Mouse (Mus musculus): ENCODE results near the gene Cep55.

Cep55 gene

DNA sequence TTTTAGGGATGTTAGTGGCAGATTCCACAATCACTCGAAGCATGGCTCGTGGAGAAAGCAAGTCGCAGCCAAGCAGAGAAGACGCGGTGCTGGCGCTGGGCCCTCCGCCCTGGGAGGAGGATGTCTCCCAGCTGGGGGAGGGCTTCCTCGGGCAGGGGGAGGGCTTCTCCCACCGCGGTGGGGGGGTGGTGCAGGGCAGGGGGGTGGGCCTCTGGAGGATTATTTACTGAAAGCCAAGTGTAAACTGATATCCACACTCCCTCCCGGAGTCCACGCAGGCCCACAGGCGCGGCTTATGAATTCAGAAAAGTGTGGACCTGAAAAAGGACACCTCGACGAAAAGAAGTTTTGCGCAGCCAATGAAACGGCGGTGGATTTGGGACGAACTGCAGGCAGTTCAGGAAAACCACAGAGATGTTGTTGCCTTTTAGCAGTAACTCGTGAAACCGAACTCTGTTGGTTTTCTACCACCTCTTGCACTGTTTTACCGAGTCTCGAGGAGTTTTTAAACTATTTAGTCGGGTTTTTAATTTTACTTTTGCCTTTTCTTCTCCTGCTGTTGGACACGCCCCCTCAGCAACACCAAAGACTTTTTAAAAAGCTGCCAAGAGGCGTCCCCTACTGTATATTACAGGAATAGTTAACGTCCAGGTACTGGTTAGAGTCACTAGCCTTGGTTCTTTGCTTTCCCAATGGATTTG lies 11.4 kb upstream of the Cep55 start, which contains the start of gene Myof:
Myof (minus strand) TSS at position 297 of the 701 bp plus-strand sequence.
- peak; percentile 32 for DNase-seq (ENCODE audit: low read depth, low spot score)

DNA sequence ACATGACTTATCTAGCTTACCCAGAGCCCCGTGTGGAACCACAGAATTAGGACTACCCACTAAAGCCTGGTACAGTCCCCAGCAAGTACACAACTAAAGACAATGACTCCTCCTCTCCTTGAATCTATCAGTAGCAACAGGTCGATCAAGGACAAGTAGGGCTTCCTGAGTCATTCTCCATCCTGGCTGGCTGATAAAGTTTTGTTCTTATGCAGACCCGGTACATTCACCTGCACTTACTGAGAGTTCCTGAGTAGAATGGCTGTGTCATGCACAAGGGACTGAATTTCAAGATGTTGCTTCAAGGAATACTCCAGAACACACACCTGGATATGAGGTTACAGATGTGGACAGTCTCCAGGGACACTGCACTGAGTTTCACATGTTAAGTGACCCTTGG lies 9.6 kb upstream of the Cep55 start:
- no peak for DNase-seq (ENCODE audit: low read depth, low spot score)

DNA sequence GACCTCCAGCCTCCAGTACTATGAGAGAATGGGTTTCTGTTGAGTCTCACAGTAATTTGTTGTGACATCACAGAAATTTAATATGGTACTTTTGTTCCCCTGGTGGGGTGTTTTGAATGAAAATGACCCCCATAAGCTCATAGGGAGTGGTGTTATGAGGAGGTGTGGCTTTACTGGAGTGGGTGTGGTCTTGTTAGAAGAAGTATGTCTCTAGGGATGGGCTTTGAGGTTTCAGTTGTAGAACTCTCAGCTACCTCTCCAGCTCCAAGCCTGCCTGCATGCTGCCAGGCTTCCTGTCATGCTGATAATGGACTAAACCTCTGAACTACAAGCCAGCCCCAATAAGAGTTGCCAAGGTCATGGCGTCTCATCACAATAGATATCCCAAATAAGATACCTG lies 5.1 kb upstream of the Cep55 start:
- no peak for DNase-seq (ENCODE audit: low read depth, low spot score)

DNA sequence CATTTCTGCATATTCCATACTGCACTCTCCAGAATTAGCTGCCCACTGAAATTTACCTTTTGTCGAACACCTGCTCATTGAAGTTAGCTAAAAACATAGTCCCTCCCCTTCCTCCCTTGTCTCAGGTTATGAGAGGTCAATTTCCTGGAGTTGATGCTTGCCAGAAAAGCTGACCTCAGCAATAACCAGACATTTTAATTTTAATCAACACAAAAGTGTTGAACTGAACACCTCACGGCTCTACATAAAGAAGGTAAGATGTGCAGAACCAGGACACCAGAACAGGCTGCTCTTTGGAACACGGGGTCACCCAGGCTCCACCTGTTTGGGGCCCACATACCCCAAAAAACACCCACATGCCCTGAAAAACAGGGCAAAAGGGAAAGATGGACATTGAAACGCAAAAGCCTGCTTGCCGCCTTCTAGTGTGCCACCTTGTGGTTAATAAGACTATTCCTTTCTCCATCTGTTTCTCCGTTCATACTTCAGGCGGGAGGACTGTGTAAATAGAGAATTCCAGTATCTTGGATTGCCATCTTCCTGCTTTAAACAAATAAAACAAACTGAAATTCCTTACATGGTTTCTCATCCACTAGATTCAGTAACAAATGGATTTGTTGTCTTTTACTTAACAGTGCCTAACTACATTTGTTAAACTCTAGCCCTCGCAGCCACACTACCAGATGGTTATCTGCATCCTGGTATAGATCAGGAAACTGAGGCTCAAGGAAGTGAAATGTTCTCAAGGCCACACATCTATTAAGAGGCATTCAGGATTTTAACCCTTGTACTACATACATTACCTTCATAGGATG lies 1.4 kb upstream of the Cep55 start:
- peak; percentile 77 for DNase-seq (ENCODE audit: low read depth, low spot score)

DNA sequence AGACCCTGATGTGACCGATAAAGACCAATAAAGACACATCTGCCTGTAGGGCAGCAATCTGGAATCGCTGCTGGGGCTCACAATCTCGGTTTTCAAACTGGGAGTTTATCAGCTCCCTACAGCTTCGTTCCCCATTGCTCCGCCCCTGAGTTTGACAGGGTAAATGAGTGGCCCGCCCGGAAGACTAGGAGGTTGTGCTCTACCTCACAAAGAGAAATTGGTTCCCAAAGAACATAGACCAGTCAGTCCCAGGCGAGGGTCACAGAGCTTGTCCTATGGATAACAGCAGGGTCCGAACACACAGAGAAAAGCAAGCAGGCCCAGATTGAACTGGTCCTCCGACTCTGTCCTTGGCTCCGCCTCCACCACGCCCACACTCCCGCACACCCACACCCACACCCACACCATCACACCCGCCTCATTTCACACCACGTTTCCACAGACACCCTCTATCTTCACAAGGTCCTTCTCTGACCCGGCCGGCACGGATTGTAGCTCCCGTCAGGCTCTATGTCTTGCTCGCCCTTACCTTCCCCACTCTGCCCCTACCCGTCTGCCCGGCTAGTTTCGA lies 577 bp upstream of the Cep55 start:
- DNase-seq (ENCODE audit: low read depth, low spot score), result no peak

DNA sequence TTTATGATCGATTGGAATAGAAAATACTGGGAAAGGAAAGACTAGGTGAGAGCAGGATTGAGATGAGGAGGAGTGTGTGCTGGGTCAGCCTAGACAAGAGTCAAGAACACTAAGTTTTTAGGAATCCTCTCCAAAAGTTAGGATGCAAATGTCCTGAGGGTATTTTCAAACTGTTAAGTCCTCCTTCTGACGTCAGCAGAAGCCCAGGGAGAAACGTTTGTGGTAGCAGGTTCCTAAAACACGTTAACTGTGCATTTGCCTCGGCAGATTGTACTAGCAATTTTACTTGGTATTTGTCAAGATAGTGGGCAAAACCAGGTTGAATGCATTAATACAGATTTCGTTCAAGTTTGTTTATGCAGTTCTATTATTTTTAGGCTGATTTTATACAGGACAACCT lies 987 bp downstream of the Cep55 start:
- DNase-seq (ENCODE audit: low read depth, low spot score), result no peak

DNA sequence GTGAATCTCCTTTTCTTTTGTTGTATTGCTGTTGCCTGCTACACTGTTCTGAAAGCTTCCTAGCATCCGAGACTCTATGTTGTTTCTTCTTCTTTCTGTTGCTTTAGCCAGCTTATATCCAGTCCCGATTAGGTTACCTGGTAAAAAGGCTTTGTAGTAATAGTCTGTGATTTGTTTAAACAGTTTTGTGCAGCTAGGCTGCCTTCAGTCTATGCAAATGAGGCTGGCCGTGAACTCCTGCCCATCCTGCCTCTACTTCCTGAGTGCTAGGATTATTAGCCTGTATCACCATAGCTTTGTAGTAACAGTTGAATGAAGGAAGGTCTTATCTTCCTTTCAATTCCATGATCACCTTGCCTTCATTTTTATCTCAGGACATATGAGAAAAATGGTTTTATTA lies 1.5 kb downstream of the Cep55 start:
- no peak for DNase-seq (ENCODE audit: low read depth, low spot score)

DNA sequence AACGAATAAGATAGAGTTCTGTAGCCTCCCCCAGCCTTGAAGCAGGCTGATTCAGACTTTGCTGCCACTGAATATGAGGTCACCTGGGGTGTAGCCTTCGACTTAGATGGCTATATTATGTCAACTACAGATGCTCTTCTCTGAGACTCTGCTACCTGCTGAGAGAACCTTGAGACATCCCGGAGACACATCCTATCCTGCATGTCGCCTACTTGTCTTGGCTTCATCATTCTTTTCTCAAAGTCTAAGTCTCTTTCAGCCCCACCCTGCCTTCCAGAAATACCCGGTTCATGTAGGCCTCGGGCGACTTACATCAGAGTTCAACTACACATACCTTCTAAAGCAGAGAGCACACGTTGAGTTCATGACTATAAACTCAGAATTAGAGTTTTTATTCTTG lies 2.1 kb downstream of the Cep55 start:
- no peak for DNase-seq (ENCODE audit: low read depth, low spot score)

DNA sequence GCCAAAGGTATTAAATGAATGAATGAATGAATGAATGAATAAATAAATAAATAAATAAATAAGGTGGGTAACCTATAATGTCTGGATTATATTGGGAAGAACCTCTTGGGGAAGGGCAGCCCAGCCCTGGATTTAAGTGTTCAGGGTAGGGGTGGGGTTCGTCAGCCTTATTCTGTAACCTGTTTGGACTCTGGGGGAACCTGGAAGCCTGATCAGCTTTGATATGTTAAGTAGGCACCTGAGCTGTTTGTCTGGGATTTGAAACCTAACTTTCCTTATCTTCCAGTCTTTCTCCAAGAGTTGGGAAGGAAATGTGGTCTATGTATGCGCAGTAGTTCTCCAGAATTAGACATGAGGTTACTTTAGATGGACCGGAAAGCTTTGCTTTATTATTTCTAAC lies 8.4 kb downstream of the Cep55 start:
- DNase-seq (ENCODE audit: low read depth, low spot score), result no peak

DNA sequence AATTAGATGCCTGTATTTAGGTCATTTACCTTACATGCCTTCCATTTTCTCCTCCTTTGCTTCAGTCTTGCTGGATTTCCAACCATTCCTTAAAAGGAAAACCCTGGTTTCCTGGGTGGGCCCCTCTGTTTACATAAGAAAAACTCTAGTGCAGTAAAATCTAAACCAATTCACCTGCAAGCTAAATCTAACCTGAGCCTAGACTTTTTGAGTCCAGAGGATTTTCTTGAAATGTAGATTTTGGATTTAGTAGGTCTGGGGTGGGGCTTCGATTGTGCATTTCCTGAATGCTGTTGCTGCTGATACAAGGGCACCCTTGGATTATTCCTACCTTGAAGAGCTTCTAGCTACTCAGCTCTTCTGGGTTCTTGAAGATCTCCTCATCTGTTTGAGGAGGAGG lies 9.2 kb downstream of the Cep55 start:
- DNase-seq (ENCODE audit: low read depth, low spot score), result no peak

DNA sequence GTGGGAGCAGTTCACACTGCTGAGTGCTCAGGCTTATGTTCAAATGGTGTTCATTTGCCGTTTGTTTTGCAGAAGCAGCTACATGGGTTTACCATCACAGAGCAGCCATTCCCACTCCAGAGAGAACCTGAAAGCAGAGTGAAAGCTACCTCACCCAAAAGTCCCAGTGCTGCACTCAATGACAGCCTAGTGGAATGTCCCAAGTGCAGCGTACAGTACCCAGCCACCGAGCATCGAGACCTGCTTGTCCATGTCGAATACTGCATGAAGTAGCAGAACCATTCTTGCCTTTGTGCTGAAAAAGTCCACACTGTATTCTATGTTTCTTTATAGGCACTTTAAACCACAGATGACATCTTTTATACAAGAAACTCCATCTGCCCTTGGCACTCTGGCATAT lies 18.4 kb downstream of the Cep55 start:
- no peak for DNase-seq (ENCODE audit: low read depth, low spot score)

DNA sequence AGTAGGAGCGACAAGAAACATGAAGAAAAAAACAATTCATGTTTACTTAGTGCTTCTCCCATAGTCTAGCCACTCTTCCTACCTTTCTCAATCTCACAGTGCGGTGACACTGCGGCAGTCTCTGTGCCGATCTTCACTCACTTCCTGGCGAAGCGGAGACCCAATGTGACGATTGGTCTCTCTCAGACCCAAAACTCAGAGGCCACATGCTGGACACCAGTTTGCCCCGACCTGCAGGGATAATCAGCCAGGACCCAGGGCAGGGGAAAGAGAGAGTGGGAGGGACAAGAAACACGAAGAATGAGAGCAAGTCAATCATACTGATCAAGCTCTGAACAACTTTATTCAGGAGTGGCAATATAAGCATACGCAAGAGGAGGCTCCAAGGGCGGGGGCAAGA lies 20.2 kb downstream of the Cep55 start:
- DNase-seq (ENCODE audit: low read depth, low spot score), result no peak

DNA sequence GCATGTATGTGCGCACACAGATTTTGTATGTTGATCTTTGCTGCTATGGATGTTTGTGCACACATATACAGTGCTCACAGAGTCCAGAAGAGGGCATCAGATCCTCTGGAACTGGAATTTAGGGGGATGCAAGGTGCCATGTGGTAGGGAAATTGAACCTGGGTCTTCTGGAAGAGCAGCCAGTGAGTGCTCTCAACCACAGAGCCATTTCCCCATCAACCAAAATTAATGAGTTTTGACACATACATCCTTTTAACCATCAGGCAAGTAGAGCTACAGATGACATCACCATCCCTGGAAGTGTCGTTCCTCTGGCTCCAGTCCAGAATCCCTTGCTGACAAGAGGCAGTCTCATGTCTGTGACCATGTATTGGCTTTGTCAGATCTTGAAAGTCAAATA lies 21.4 kb downstream of the Cep55 start:
- DNase-seq (ENCODE audit: low read depth, low spot score), result peak; percentile 14

DNA sequence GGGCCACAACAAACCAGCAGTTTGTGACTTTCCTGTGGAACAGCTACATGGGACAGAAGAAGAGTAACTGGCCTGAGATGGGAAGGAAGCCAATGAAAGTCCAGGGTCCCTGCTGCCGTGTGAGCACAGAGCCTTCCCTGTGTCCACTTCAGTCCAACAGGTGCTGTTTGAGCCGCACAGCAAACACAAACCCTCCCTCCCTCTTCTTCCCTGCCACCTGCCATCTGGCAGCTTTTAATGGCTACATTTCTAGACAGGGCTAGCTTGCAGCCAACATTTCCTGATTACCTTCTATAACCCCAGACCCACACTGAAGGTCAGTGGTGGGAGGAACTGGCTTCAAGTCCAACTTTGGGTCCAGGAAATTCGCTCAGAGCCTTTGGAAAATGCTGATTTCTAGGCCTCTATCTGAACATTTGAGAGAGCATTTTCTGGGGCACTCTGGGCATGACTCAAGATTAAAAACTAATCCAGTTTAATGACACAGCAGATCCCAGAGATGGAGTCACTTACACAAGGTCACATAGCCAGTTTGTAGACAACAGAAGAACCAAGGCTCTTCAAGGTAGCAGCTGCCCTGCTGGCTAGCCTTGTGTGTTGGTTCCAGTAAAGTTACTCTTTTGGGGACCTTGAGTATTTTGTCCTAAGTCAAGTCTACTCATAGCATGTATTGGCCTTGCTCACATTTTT lies 23.2 kb downstream of the Cep55 start:
- peak; percentile 11 for DNase-seq (ENCODE audit: low read depth, low spot score)

DNA sequence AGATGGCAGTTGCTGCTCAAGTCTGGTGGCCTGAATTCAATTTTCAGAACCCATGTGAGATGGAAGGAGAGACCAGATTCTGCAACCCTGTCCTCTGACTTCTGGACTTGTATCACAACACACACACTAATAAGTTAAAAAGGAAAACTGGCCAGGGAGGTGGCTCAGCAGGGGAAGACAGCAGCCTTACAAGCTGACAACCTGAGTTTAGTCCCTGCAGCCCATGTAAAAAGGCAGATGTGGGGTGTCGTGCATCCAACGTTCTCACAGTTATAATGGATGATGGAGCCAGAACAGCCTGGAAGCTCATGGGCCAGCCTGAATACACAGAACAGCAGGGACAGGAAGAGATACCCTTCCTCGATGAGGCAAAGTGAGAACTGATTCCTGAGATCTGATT lies 26.6 kb downstream of the Cep55 start:
- DNase-seq (ENCODE audit: low read depth, low spot score), result no peak

DNA sequence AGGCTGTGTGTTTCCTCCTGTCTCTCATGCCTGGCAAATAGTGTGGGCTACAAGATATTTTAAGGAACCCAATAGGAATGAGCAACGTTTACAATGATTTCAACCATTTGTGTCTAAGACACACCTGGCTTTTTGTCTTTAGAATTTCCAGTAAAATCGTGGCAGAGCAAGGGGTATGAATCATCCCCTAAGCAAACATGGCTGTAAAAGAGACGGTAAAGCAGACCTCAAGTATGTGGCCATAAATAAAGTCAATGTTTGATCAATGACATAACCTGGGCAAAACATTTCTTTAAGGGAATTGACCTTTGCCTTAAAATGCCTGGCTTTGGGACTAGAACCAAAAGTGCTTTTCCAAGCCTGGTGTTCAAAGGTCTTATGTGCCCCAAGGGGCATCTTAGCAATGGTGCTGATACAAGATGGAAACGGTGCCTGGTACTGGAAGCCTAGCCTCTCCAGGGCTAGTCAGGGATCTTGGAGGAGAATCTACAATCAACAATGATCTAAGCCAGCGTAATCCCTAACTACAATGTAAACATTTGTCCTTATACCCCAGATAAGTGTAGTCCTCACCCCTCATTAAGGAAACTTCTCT lies 28.2 kb downstream of the Cep55 start:
- no peak for DNase-seq (ENCODE audit: low read depth, low spot score)

DNA sequence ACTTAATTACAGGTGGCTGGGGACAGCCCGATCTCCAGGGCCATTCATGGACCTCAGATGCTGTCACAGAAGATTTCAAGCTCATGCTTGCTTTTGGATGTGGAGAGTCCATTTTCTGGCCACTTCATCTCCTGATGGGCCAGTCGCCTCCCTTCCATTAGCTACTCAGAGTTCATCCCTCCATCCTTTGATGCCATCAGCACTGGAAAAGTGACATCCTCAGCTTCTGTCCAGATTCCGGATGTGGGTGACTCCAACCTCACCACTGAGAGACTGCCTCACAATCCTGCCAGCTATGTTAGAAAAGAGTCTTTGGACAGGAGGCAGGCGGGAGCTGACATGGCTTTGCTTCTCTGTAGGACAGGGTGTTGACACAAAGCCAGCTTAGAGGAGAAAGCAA lies 31.0 kb downstream of the Cep55 start:
- DNase-seq (ENCODE audit: low read depth, low spot score), result no peak

DNA sequence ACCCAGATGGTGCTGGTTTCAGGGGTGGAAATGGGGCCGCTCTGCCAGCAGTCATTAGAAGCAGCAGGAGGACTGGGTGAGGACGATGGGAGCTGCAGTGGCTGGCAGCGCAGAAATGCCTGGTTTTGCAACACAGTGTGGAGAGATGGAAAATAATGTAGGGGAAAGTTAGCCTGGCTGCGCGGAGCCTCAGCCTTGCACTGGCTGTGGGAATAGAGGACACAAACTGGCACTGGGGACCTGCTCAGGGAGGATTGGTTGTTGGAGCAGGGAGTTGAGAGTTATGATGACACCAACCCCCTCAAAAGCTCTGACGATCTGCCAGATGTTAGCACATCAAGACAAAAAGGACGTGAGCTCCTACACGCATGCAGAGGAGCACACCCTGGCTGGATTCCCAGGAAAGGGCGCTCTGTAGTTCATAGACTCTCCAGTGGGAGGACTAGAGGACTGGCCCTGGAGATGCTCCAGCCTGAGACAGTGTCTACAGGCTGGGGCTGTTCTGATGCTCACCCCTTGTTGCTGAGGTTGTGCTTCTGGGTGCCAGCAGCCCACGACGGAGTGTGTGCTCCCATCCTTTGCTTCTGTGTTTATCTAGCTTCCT lies 32.2 kb downstream of the Cep55 start:
- peak; percentile 63 for DNase-seq (ENCODE audit: low read depth, low spot score)

DNA sequence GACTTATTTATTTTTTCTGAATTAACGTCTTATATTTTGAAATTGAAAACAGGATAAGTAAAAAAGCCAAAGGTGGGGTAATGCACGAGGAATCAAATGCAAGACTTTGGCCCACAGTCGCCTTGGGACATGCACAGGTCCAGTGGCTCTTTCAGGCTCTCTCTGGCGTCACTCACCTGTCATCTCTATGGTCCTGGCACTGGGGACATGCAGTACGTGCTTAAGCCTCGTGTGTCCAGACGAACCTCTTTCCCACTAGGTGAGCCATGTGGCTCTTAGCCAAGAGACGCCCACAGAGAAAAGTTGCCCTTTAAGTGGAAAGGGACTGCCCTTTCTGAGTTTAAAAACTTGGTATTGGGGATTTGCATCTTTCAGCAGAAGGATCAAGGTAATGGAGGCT lies 34.5 kb downstream of the Cep55 start:
- no peak for DNase-seq (ENCODE audit: low read depth, low spot score)

DNA sequence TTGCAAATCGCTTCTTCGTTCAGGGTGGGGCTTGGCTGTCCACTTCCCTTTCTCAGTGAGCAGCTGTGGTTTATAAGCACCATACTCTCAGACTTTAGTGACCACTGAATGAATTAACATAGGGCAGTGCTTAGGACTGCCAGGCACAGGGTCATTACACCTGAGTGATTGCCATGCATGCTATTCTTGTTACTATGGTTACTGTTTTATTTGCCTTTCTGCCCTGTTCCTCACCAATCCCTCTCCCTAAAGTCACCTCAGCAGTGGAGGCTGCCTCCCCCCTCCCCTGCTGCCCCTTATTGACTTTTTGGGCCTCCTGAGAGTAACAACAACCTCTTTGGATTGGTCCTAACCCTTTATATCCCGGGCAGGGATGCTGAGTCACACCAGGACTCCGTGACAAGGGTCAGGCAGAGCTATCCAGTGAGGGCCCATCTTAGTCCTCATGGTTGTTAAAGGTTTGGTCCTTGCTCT lies 36.7 kb downstream of the Cep55 start:
- DNase-seq (ENCODE audit: low read depth, low spot score), result no peak

DNA sequence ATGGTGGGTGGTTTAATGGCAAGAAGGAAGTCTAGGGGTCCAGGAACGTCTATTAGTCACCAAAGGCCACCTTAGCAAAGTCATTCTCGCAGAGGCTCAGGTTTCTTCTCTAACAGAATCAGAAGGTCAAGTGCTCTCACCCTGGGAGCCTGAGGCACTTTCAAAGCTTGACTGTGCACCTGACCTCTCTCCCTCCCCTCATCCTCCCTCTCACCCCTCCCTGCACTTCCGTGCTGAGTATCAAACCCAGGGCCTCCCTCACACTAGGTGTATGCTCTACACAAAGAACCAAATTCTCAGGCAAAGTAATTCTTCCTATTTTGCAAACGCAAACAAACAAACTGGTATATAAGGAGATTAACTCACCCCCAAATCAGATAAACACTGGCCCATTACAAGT lies 41.4 kb downstream of the Cep55 start:
- DNase-seq (ENCODE audit: low read depth, low spot score), result no peak

Measured in brain, adult 2 months (tissue).